Mouse (Mus musculus): ENCODE data around the gene Pla2g3. TPM values are rescaled to one million over a fixed set of nuclear protein-coding genes. Genes with fewer than 3 reads are reported as not detected.

The Pla2g3 gene
- 0.38 and 0.45 TPM in 2 replicates for polyA plus RNA-seq (2015; fragmentation: Nextera tagmentation; extraction: Ambion mirVana)

GRCm38 (mm10) chr11:3487952-3488570 is at the start of gene Pla2g3:
Gene Pla2g3 (plus strand): TSS chr11:3488284.
- no peaks in the 10 kb centered on the region for H3K36me3 ChIP-seq
- H3K9ac ChIP-seq: no peak within 1 kb of the TSS
- H3K27me3 ChIP-seq (replicated peaks): no peaks in the 10 kb centered on the region
- no peak within 1 kb of the TSS for H3K27ac ChIP-seq
- no peaks in the 10 kb centered on the region for H3K9me3 ChIP-seq
- peaks cover 6% of the 10 kb centered on the region; the same call in 1 of the 2 replicates for H3K4me1 ChIP-seq (replicated peaks)
- H3K4me2 ChIP-seq (replicated peaks): peak within 1 kb of the TSS; percentile 26; the same call in 1 of the 2 replicates
- no peak within 1 kb of the TSS for H3K4me3 ChIP-seq (replicated peaks)
- peak; percentile 30 for ATAC-seq
- 25% methylated on average over 11 of the region's 11 CpGs for WGBS

GRCm38 (mm10) chr11:3441696-3442443 is 46.2 kb upstream of the Pla2g3 start:
- Histone ChIP-seq H3K4me1 (replicated peaks) (no peaks in the 10 kb centered on the region), H3K27me3 (replicated peaks) (no peaks in the 10 kb centered on the region), H3K4me2 (replicated peaks) (no peak overlapping the region), H3K9ac (no peak overlapping the region), H3K9me3 (no peaks in the 10 kb centered on the region), H3K4me3 (replicated peaks) (no peak overlapping the region), H3K27ac (no peak overlapping the region), H3K36me3 (no peaks in the 10 kb centered on the region)
- ATAC-seq: no peak

DNA sequence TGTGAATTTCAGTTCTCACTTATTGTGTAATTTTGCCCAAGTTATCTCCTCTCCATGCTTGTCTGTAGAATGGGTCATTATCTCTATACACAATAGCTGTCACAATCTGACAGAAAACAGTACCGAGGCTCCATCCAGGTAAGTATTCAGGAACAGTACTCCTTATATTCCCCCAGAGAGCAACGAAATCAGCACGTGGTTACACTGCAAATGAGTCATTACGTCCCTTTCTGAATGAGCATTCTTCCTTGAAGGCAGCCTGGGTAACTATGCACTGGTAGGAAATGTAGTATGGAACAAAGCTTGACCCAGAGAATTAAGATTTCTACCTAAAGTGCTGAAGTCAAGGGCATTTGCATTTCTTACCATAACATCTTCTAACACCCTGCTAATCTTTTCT is 45.4 kb upstream of the Pla2g3 start:
- Histone ChIP-seq H3K4me1 (replicated peaks) (no peaks in the 10 kb centered on the region), H3K9ac (no peak overlapping the region), H3K27me3 (replicated peaks) (no peaks in the 10 kb centered on the region), H3K4me3 (replicated peaks) (no peak overlapping the region), H3K4me2 (replicated peaks) (no peak overlapping the region), H3K27ac (no peak overlapping the region), H3K9me3 (no peaks in the 10 kb centered on the region), H3K36me3 (no peaks in the 10 kb centered on the region)
- no peak for ATAC-seq
- 77% methylated on average over 4 of the region's 4 CpGs for WGBS

DNA sequence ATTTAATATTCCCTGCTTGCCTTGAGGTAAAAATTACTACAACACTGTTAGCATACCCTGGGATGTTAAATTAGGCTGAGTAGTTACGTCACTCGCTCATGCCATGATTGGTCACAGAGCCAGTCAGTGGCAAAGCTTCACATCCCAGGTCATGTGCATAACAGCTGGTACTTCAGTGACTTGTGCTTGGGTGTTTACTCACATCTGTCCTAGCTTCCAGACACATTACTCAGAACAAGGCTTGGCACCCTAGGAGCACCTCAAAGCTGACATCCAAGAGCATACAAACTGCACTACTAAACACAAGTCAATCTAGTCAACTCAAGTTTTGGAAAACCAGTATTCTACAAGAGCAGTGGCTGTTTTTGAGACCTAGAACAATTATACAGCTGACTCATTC is 45.0 kb upstream of the Pla2g3 start:
- Histone ChIP-seq H3K9ac (no peak overlapping the region), H3K4me3 (replicated peaks) (no peak overlapping the region), H3K27me3 (replicated peaks) (no peaks in the 10 kb centered on the region), H3K9me3 (no peaks in the 10 kb centered on the region), H3K27ac (no peak overlapping the region), H3K4me1 (replicated peaks) (no peaks in the 10 kb centered on the region), H3K36me3 (no peaks in the 10 kb centered on the region), H3K4me2 (replicated peaks) (no peak overlapping the region)
- no peak for ATAC-seq
- 96% methylated on average over 2 of the region's 2 CpGs for WGBS

DNA sequence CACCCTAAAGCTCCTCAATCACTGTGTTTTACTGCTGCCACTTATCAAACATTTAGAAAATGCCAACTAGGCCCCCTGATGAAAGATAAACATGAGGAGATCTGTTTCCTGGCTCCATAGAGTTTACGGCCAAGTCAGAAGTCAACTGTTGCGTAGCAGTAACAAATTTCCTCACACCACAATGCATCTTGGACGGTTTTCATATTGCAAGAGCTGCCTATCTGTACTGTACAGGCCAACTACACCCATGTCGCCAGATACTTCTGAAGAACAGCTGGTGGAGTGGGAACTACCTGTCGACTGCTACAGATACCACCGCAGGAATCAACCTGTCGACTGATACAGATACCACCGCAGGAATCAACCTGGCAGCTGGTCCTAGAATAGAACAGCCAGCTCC is 43.2 kb upstream of the Pla2g3 start:
- Histone ChIP-seq H3K4me2 (replicated peaks) (no peak overlapping the region), H3K27ac (no peak overlapping the region), H3K4me1 (replicated peaks) (no peaks in the 10 kb centered on the region), H3K4me3 (replicated peaks) (no peak overlapping the region), H3K9ac (no peak overlapping the region), H3K27me3 (replicated peaks) (no peaks in the 10 kb centered on the region), H3K36me3 (no peaks in the 10 kb centered on the region), H3K9me3 (no peaks in the 10 kb centered on the region)
- 77% methylated on average over 8 of the region's 8 CpGs for WGBS
- ATAC-seq: no peak

DNA sequence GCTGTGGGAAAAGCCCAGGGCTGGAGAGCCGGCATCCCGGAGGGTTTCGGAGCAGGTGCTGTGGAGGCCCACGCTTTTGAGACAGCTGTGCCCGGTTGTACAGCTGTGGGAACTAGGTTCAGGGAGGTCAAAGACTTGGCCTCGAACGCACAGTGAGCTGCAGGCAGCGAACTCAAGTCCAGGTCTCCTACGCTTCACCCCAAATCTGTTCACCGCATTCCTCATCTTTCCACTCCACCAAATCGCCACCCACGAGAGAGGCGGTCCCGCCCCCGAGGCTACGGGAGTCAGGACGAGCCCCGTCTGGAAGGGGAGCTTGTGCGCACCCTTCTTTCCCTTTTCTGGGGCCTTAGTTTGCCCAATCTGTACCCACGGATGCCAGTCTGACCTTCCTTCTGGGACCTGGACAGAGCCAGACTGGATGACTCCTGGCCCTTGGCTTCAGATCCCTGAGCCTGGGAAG is 36.4 kb upstream of the Pla2g3 start:
- Histone ChIP-seq H3K27ac (peak overlapping the region; percentile 92), H3K9ac (peak overlapping the region; percentile 78), H3K9me3 (no peaks in the 10 kb centered on the region), H3K27me3 (replicated peaks) (no peaks in the 10 kb centered on the region), H3K4me2 (replicated peaks) (peak overlapping the region; percentile 74), H3K36me3 (no peaks in the 10 kb centered on the region), H3K4me3 (replicated peaks) (peak overlapping the region; percentile 75), H3K4me1 (replicated peaks) (peaks cover 10% of the 10 kb centered on the region)
- 0% methylated on average over 20 of the region's 20 CpGs for WGBS
- ATAC-seq: no peak; the same call in none of the 2 replicates

- H3K4me3 ChIP-seq (replicated peaks): peak within 1 kb of the TSS; percentile 75
- H3K9me3 ChIP-seq: no peaks in the 10 kb centered on the region
- H3K4me1 ChIP-seq (replicated peaks): peaks cover 10% of the 10 kb centered on the region
- peak within 1 kb of the TSS; percentile 74 for H3K4me2 ChIP-seq (replicated peaks)
- peak within 1 kb of the TSS; percentile 92 for H3K27ac ChIP-seq
- no peaks in the 10 kb centered on the region for H3K36me3 ChIP-seq
- peak within 1 kb of the TSS; percentile 78 for H3K9ac ChIP-seq
- WGBS: under 1% methylated on average over 45 of the region's 45 CpGs
- no peaks in the 10 kb centered on the region for H3K27me3 ChIP-seq (replicated peaks)
- peak; percentile 97 for ATAC-seq
These were observed 35.9 kb upstream of the Pla2g3 start, which contains the start of gene Rnf185 for GRCm38 (mm10) chr11:3452167-3452639. Gene Rnf185 (minus strand): TSS chr11:3452363.

- Histone ChIP-seq H3K27me3 (replicated peaks) (no peaks in the 10 kb centered on the region), H3K9ac (peak overlapping the region; percentile 52), H3K4me3 (replicated peaks) (peak overlapping the region; percentile 75), H3K27ac (peak overlapping the region; percentile 92), H3K4me2 (replicated peaks) (peak overlapping the region; percentile 74), H3K9me3 (no peaks in the 10 kb centered on the region), H3K4me1 (replicated peaks) (peaks cover 10% of the 10 kb centered on the region), H3K36me3 (no peaks in the 10 kb centered on the region)
- WGBS: 2% methylated on average over 9 of the region's 9 CpGs
- peak; percentile 48 for ATAC-seq
These were observed 35.3 kb upstream of the Pla2g3 start for GRCm38 (mm10) chr11:3452769-3453168.

GRCm38 (mm10) chr11:3453467-3453866 is 34.6 kb upstream of the Pla2g3 start:
- H3K4me1 ChIP-seq (replicated peaks): peaks cover 10% of the 10 kb centered on the region
- no peaks in the 10 kb centered on the region for H3K27me3 ChIP-seq (replicated peaks)
- no peak overlapping the region; the same call in 1 of the 2 replicates for H3K4me3 ChIP-seq (replicated peaks)
- no peak overlapping the region for H3K9ac ChIP-seq
- no peaks in the 10 kb centered on the region for H3K36me3 ChIP-seq
- H3K27ac ChIP-seq: no peak overlapping the region
- no peak for ATAC-seq
- WGBS: 57% methylated on average over 6 of the region's 6 CpGs
- H3K9me3 ChIP-seq: no peaks in the 10 kb centered on the region
- peak overlapping the region; percentile 74 for H3K4me2 ChIP-seq (replicated peaks)

GRCm38 (mm10) chr11:3454506-3454905 is 33.6 kb upstream of the Pla2g3 start:
- no peak overlapping the region for H3K27ac ChIP-seq
- H3K9me3 ChIP-seq: no peaks in the 10 kb centered on the region
- WGBS: over 99% methylated on average over 3 of the region's 3 CpGs
- H3K9ac ChIP-seq: no peak overlapping the region
- peaks cover 10% of the 10 kb centered on the region for H3K4me1 ChIP-seq (replicated peaks)
- no peaks in the 10 kb centered on the region for H3K27me3 ChIP-seq (replicated peaks)
- no peak overlapping the region for H3K4me3 ChIP-seq (replicated peaks)
- H3K36me3 ChIP-seq: no peaks in the 10 kb centered on the region
- ATAC-seq: no peak
- H3K4me2 ChIP-seq (replicated peaks): no peak overlapping the region

DNA sequence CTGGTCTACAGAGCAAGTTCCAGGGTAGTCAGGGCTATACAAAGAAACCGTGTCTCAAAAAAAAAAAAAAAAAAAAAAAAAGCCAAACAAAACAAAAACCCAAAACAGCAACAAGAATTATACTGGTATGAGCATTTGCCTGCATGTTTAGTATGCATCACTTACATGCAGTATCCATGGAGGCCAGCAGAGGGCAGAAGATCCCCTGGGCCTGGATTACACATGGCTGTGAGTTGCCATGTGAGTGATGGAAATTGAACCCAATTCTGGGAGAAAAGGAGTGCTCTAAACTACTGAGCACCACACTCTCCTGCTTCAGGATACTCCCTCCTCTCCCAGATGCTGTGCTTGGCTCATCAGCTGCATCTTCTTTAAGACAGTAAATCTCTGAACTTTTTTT is 31.7 kb upstream of the Pla2g3 start:
- Histone ChIP-seq H3K9me3 (no peaks in the 10 kb centered on the region), H3K36me3 (no peaks in the 10 kb centered on the region), H3K4me3 (replicated peaks) (no peak overlapping the region), H3K9ac (no peak overlapping the region), H3K27ac (no peak overlapping the region), H3K27me3 (replicated peaks) (no peaks in the 10 kb centered on the region), H3K4me2 (replicated peaks) (no peak overlapping the region), H3K4me1 (replicated peaks) (peaks cover 5% of the 10 kb centered on the region)
- no peak for ATAC-seq
- 38% methylated on average over 1 of the region's 1 CpGs for WGBS

DNA sequence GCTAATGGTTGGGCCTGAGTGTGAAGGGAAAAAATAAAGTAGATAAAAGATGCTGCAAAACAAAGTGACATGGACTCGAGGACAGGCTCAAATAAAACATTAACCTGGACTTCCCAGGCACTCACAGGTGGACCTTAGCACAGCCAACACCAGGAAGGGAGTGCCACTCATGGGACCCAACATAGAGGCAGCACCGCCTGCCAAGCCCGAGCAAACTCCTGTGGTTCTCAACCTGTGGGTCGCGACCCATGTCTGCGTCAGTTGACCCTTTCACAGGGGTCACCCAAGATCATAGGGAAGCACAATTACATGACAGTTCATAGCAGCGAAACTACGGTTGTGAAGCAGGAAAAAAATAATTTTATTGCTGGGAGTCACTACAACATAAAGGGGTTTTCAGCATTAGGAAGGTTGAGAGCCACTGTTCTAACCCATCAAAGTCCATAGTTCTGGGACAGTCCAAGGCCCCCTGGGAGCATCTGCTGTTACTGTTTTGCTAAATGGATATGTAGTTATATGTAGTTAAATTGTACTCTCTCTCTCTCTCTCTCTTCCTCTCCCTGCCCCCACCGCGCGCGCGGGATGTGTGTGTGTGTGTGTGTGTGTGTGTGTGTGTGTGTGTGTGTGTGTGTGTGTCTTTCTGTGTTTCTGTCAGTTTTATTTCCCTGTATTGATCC is 29.5 kb upstream of the Pla2g3 start:
- Histone ChIP-seq H3K4me2 (replicated peaks) (peak overlapping the region; percentile 29), H3K27ac (peak overlapping the region; percentile 67), H3K36me3 (no peaks in the 10 kb centered on the region), H3K9me3 (no peaks in the 10 kb centered on the region), H3K4me1 (replicated peaks) (peaks cover 1% of the 10 kb centered on the region), H3K9ac (no peak overlapping the region), H3K27me3 (replicated peaks) (no peaks in the 10 kb centered on the region), H3K4me3 (replicated peaks) (no peak overlapping the region)
- ATAC-seq: peak; percentile 88
- 72% methylated on average over 12 of the region's 13 CpGs for WGBS
